Mouse (Mus musculus): Measurements from ENCODE around the gene Sirt3.

Sirt3 gene

DNA sequence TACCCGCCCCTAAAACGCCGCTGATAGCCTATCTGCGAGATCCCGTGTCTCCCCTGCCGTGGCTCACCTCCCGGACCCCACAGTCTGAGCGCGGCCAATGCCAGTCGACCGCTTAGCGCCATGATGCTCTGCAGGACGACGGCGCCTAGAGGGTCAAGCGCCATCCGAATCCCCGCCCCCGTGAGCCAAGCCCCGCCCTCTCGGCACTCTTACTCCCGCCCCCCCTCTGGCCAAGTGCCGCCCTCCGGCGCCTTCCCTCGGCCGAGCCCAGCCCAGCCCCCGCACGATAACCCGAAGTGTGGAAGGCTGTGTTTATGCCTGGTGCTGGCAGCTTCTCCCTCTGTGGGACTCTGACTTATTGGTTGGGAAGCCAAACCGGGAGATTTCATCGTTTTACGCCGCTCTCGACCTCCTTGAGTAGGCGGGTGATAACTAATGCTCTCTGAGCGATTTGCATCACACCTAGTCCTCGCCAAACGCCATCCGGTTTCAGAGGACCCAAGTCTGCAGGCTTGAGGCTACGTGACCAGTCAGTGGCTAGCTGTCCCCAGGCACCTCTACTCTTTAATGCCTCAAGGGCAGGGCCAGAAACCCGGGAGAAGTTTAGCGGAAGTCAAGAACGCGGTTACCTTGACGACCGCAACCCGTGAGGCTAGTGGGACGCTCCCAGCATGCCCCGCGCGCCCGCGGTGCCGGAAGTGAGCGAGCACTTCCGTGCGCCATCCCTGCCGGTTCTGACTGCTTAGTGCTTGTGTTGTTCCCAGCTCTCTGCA, at the start of gene Sirt3, which contains the start of gene Psmd13:
Gene Sirt3, minus strand, starts transcription at position 614 of the 773 bp plus-strand sequence.
Gene Psmd13, plus strand, starts transcription at position 273 of the 773 bp plus-strand sequence.
- peak; percentile 89 for DNase-seq (ENCODE audit: low spot score)

DNA sequence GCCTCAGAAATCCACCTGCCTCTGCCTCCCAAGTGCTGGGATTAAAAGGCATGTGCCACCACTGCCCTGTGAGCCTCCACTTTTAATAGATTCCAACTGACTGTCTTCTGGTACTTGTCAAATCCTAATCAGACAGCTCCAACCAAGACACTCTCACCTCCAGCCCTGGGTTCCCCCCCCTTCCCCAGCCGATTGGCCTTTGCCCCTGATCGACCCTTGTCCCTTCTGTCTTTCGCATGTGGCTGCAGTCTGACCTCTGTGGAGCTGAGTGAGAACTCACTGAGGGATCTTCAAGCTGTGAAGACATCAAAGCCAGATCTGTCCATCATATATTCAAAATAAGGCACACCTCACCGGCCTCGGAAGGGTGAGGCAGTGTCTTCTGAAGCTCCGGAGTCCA, 45.1 kb upstream of the Sirt3 start:
- DNase-seq (ENCODE audit: low spot score): no peak

- DNase-seq (ENCODE audit: low spot score): no peak
Observed at GRCm38 (mm10) chr7:140923070-140923775, 41.1 kb upstream of the Sirt3 start.

GRCm38 (mm10) chr7:140922398-140923069, 40.4 kb upstream of the Sirt3 start:
- no peak for DNase-seq (ENCODE audit: low spot score)

GRCm38 (mm10) chr7:140921225-140921975, 39.3 kb upstream of the Sirt3 start:
- DNase-seq (ENCODE audit: low spot score): no peak

GRCm38 (mm10) chr7:140920418-140921029, 38.4 kb upstream of the Sirt3 start, which contains the start of gene Nlrp6:
Nlrp6 (plus strand) TSS chr7:140920902.
- no peak for DNase-seq (ENCODE audit: low spot score)

DNA sequence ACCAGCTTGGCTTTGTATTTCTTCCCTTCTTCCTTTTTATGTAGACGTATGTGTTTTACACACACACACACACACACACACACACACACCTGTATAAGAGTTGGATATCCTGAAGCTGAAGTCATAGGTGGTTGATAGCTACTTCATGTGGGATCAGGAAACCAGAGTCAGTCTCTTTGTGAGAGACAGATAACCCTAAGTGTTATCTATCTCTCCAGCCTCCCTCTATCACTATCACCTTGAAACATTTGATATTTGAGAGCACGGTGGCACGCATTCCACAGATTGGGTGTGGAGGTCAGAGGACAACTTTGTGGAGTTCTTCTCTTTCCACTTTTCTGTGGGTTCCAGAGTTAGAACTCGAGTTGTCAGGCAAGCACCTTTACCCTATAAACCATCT, 37.8 kb upstream of the Sirt3 start:
- no peak for DNase-seq (ENCODE audit: low spot score)

DNA sequence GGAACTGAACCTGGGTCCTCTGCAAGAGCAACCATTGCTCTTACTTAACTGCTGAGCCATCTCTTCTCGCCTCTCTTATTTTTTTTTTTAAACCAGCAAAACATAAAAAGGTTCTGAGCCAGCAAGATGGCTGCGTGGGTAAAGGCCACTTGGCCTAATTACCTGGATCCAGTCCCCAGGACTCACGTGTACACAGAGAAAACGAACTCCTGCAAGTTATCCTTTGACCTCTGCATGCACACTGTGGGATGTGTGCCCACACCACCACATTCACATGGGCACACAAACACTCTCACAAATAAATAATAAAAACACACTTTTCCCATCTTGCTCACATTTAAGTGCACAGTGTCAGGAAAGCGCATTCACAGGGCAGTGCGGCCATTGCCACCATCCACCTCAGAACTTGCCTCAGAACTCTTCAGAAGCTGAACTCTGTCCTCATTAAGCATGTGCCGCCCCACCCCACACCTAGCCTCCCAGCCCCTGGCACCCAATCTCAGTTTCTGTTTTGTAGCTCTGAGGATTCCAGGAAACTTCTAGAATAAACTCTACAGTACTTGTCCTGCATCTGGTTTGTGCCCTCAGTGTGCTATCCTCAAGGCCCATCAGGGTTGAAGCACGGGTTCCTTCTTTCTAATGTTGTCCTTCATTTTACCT, 32.1 kb upstream of the Sirt3 start:
- DNase-seq (ENCODE audit: low spot score): no peak

DNA sequence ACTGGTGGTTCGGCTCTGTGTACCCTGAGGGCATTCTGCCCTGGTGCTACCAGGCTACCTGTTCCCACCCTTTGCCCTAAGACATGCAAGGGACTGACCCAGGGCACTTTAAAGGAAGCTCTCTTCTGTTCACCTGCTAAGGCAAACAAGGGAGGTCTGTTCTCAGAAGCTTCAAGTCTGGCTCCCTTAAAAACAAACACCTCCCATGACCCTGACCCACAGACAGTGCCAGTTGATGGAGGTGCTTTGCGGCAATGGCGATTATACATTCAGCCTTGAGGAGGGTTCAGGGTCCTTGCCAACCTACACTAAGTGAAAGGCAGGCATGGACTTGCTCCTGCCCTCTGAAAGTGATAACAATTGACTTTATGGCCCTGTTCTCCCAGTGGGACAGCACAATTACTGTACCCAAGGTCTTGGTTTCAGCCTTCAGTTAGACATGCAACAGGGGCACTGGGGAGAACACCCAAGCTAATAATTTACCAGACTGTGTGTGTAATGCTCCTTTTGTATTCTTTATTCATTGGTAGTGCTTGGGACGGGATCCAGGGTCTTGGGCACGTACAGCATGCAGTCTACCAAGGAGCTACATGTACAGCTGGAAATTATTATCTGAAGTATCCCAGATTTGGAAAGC, 30.9 kb upstream of the Sirt3 start:
- DNase-seq (ENCODE audit: low spot score): no peak

DNA sequence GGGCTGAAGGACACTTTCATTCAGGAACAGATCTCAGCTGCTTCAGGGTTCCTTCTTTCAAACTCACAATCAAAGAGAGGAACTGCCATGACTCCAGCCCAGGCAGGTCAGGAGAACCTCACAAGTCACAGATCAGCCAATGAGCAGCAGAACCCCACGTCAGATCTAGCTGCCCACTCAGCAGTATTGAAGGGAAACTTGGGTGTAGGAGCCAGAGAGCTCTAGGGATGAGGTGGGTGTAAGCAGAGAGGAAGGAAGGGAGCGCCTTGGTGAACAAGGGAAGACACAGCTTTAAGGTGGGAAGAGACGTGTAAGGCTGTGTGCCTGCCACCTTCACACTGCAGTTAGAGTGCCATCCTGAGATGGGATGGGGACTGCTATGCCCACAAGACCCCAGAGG, 30.2 kb upstream of the Sirt3 start:
- DNase-seq (ENCODE audit: low spot score): peak; percentile 32

DNA sequence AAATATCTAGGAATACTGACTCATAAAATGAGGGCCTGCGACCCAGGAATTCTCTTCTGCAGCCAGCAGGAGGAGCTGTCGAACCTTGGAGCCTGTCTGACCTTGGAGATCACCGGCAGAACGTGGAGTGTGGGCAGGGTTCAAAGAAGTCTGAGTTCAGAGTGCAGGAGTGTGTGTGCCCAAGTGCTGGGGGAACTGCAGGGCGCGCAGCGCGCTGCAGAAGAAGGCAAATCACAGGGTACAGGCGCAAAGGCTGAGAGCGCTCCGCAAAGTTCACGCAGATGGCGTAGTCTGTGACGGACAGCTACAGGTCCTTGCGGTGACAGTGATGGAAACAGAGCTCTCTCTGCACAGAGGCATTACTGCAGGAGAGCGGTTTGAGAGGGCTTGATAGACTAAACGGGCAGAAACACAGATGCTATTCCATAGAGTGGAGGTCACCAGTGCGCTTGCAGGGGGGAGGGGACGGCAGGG, 26.6 kb upstream of the Sirt3 start:
- peak; percentile 36 for DNase-seq (ENCODE audit: low spot score)

- no peak for DNase-seq (ENCODE audit: low spot score)
Observed at GRCm38 (mm10) chr7:140908181-140908580, 26.1 kb upstream of the Sirt3 start.

- DNase-seq (ENCODE audit: low spot score): no peak
Observed at GRCm38 (mm10) chr7:140907697-140908096, 25.6 kb upstream of the Sirt3 start.

- DNase-seq (ENCODE audit: low spot score): no peak
Observed at GRCm38 (mm10) chr7:140907131-140907530, 25.0 kb upstream of the Sirt3 start.

- DNase-seq (ENCODE audit: low spot score): no peak
Observed at GRCm38 (mm10) chr7:140905642-140906081, 23.6 kb upstream of the Sirt3 start.

- DNase-seq (ENCODE audit: low spot score): peak; percentile 61
Observed at GRCm38 (mm10) chr7:140903212-140903611, 21.1 kb upstream of the Sirt3 start.

GRCm38 (mm10) chr7:140902036-140902875, 20.1 kb upstream of the Sirt3 start:
- no peak for DNase-seq (ENCODE audit: low spot score)

DNA sequence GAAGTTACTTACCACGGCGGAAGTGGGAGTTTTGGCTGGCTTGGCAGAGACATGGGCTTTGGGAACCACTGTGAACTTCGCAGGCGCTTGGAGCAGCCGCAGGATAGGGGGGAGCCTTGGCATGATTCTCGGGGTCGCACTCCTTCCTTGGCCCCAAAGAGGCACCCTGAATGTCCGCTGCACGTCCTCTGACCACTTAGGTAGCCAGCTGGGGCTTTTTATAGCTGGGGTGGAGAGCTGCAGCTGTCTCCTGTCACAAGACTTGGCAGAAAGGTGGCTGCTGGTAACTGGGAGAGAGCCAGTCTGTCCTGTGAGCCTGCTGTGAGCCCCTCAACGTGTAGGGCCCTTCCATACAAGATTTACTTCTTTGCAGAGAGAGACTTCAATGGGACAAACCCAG, 18.1 kb upstream of the Sirt3 start, which contains the start of gene Cox8b:
Gene Cox8b, minus strand, starts transcription at position 227 of the 400 bp plus-strand sequence.
- DNase-seq (ENCODE audit: low spot score): no peak

GRCm38 (mm10) chr7:140899121-140899520, 17.0 kb upstream of the Sirt3 start:
- DNase-seq (ENCODE audit: low spot score): no peak
